Mouse (Mus musculus): Measurements from ENCODE around the gene Hephl1. TPM values are rescaled to one million over a fixed set of nuclear protein-coding genes. Genes with fewer than 3 reads are reported as not detected.

Hephl1 gene
- total RNA-seq, 2 experiments from 2014 or later = not detected

- no peak for ATAC-seq (replicated peaks; ENCODE audit: low FRiP score, low TSS enrichment, poor library complexity, severe bottlenecking)
These were observed 47.7 kb downstream of the Hephl1 start for GRCm38 (mm10) chr9:15064176-15064575.

- no peak for ATAC-seq (replicated peaks; ENCODE audit: low FRiP score, low TSS enrichment, poor library complexity, severe bottlenecking)
These were observed 51.1 kb downstream of the Hephl1 start for GRCm38 (mm10) chr9:15060847-15061246.

- ATAC-seq (replicated peaks; ENCODE audit: low FRiP score, low TSS enrichment, poor library complexity, severe bottlenecking) = no peak
These were observed 51.9 kb downstream of the Hephl1 start for GRCm38 (mm10) chr9:15060026-15060425.

GRCm38 (mm10) chr9:15045740-15046139 lies 66.2 kb downstream of the Hephl1 start:
- ATAC-seq (replicated peaks; ENCODE audit: low FRiP score, low TSS enrichment, poor library complexity, severe bottlenecking) = no peak

- ATAC-seq (replicated peaks; ENCODE audit: low FRiP score, low TSS enrichment, poor library complexity, severe bottlenecking) = peak; percentile 62
These were observed 66.7 kb downstream of the Hephl1 start, which contains the start of gene Panx1 for GRCm38 (mm10) chr9:15045084-15045669. Gene Panx1, minus strand, starts transcription at chr9:15045478.

GRCm38 (mm10) chr9:15044391-15045083 lies 67.4 kb downstream of the Hephl1 start:
- no peak for ATAC-seq (replicated peaks; ENCODE audit: low FRiP score, low TSS enrichment, poor library complexity, severe bottlenecking)

- no peak for ATAC-seq (replicated peaks; ENCODE audit: low FRiP score, low TSS enrichment, poor library complexity, severe bottlenecking)
These were observed 70.4 kb downstream of the Hephl1 start for GRCm38 (mm10) chr9:15041556-15041955.

GRCm38 (mm10) chr9:15039848-15040247 lies 72.1 kb downstream of the Hephl1 start:
- ATAC-seq (replicated peaks; ENCODE audit: low FRiP score, low TSS enrichment, poor library complexity, severe bottlenecking) = no peak

GRCm38 (mm10) chr9:15037704-15038103 lies 74.2 kb downstream of the Hephl1 start:
- ATAC-seq (replicated peaks; ENCODE audit: low FRiP score, low TSS enrichment, poor library complexity, severe bottlenecking) = no peak

GRCm38 (mm10) chr9:15037237-15037636 lies 74.7 kb downstream of the Hephl1 start:
- ATAC-seq (replicated peaks; ENCODE audit: low FRiP score, low TSS enrichment, poor library complexity, severe bottlenecking) = no peak

GRCm38 (mm10) chr9:15036807-15037206 lies 75.1 kb downstream of the Hephl1 start:
- no peak for ATAC-seq (replicated peaks; ENCODE audit: low FRiP score, low TSS enrichment, poor library complexity, severe bottlenecking)

- peak; percentile 41; the same call in 1 of the 2 replicates for ATAC-seq (replicated peaks; ENCODE audit: low FRiP score, low TSS enrichment, poor library complexity, severe bottlenecking)
These were observed 75.5 kb downstream of the Hephl1 start for GRCm38 (mm10) chr9:15036405-15036804.

GRCm38 (mm10) chr9:15035979-15036378 lies 75.9 kb downstream of the Hephl1 start:
- ATAC-seq (replicated peaks; ENCODE audit: low FRiP score, low TSS enrichment, poor library complexity, severe bottlenecking) = peak; percentile 44; the same call in 1 of the 2 replicates

GRCm38 (mm10) chr9:15034546-15035273 lies 77.2 kb downstream of the Hephl1 start:
- ATAC-seq (replicated peaks; ENCODE audit: low FRiP score, low TSS enrichment, poor library complexity, severe bottlenecking) = no peak

GRCm38 (mm10) chr9:15033568-15034160 lies 78.2 kb downstream of the Hephl1 start:
- ATAC-seq (replicated peaks; ENCODE audit: low FRiP score, low TSS enrichment, poor library complexity, severe bottlenecking) = no peak

- no peak for ATAC-seq (replicated peaks; ENCODE audit: low FRiP score, low TSS enrichment, poor library complexity, severe bottlenecking)
These were observed 79.1 kb downstream of the Hephl1 start for GRCm38 (mm10) chr9:15032797-15033196.

GRCm38 (mm10) chr9:15030771-15031170 lies 81.1 kb downstream of the Hephl1 start:
- ATAC-seq (replicated peaks; ENCODE audit: low FRiP score, low TSS enrichment, poor library complexity, severe bottlenecking) = no peak

GRCm38 (mm10) chr9:15029025-15029727 lies 82.7 kb downstream of the Hephl1 start:
- peak; percentile 92 for ATAC-seq (replicated peaks; ENCODE audit: low FRiP score, low TSS enrichment, poor library complexity, severe bottlenecking)

- no peak for ATAC-seq (replicated peaks; ENCODE audit: low FRiP score, low TSS enrichment, poor library complexity, severe bottlenecking)
These were observed 84.2 kb downstream of the Hephl1 start for GRCm38 (mm10) chr9:15027725-15028124.

Data from megakaryocyte-erythroid progenitor cell, adult 5-6 weeks (primary cell).